In the genomic region with DNA sequence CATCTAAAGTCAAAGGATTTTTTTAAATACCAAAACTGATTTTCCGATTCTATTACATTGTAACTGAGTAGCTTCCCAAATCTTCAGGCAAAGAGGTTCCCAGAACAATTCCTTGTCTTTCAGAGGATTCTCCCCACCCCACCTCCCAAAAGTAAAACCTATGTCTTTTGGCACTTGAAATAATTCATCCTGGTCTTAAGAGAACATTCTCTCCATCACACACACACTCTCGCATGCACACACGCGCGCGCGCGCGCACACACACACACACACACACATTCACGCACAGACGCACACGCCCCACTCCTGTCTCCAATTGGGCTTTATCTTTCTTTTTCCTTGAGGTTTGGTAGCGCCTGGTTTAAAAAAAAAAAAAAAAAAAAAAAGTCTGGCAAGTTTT, we compare ENCODE assay signal across 9 mouse cellular contexts. TPM values are rescaled to one million over a fixed set of nuclear protein-coding genes. Genes with fewer than 3 reads are reported as not detected.
DNase-seq lines count a peak whose midpoint lies in the region; ATAC-seq and TF ChIP-seq lines count a peak whose summit lies in the region.
"Had no signal": no experiment of that assay in that cellular context is flagged by ENCODE, and none has a peak within 500 bp of the region (broad histone marks: within the 10 kb centered on the region; RNA-seq: fewer than 3 reads in every experiment).

No protein-coding gene starts in this region.

- peaks cover 15% of the 10 kb centered on the region; the same call in 1 of the 2 replicates for H3K4me1 ChIP-seq in kidney, embryonic 14.5 days (ENCODE audit: control insufficient read depth, insufficient read depth, low read length)
- H3K4me1 ChIP-seq in embryonic facial prominence, embryonic 14.5 days (ENCODE audit: control insufficient read depth, insufficient read depth, low read length): peaks cover 3% of the 10 kb centered on the region; the same call in 1 of the 2 replicates
- H3K4me1 ChIP-seq in intestine, embryonic 15.5 days (replicated peaks): peaks cover 3% of the 10 kb centered on the region; the same call in 1 of the 2 replicates
- H3K4me1 ChIP-seq in neural tube, embryonic 12.5 days: peaks cover 24% of the 10 kb centered on the region
- no peaks in the 10 kb centered on the region for H3K4me1 ChIP-seq in thymus, adult 2 months (replicated peaks; ENCODE audit: control insufficient read depth, insufficient read depth, low read length)

- no peak for ATAC-seq in kidney, embryonic 14.5 days (ENCODE audit: low FRiP score, low TSS enrichment)
- no peak for ATAC-seq in embryonic facial prominence, embryonic 14.5 days (ENCODE audit: low read depth)
- ATAC-seq in intestine, embryonic 15.5 days: no peak
- ATAC-seq in neural tube, embryonic 12.5 days (ENCODE audit: low FRiP score, low read depth): no peak

- no peak for TF ChIP-seq POLR2A in thymus, adult 2 months (IDR thresholded peaks at IDR 0.05; ENCODE audit: control insufficient read depth, extremely low read depth, insufficient read depth, low read length, poor library complexity)

- H3K4me2 ChIP-seq in kidney, embryonic 14.5 days (replicated peaks; ENCODE audit: low read depth, low read length): peak overlapping the region; percentile 50
- H3K4me2 ChIP-seq in embryonic facial prominence, embryonic 14.5 days (ENCODE audit: low read depth, low read length): peak overlapping the region; percentile 74
- peak overlapping the region; percentile 67 for H3K4me2 ChIP-seq in intestine, embryonic 15.5 days (replicated peaks)
- H3K4me2 ChIP-seq in neural tube, embryonic 12.5 days (replicated peaks): peak overlapping the region; percentile 60

- no peaks in the 10 kb centered on the region for H3K9me3 ChIP-seq in kidney, embryonic 14.5 days (ENCODE audit: control insufficient read depth, low read length)
- no peaks in the 10 kb centered on the region for H3K9me3 ChIP-seq in embryonic facial prominence, embryonic 14.5 days (ENCODE audit: control insufficient read depth, low read length)
- no peaks in the 10 kb centered on the region for H3K9me3 ChIP-seq in intestine, embryonic 15.5 days
- H3K9me3 ChIP-seq in neural tube, embryonic 12.5 days: no peaks in the 10 kb centered on the region
- H3K9me3 ChIP-seq: G1E had no signal

- H3K4me3 ChIP-seq in kidney, embryonic 14.5 days (ENCODE audit: low read length): peak overlapping the region; percentile 35
- peak overlapping the region; percentile 49 for H3K4me3 ChIP-seq in embryonic facial prominence, embryonic 14.5 days (ENCODE audit: low read depth, low read length)
- peak overlapping the region; percentile 44 for H3K4me3 ChIP-seq in intestine, embryonic 15.5 days (replicated peaks)
- H3K4me3 ChIP-seq in neural tube, embryonic 12.5 days: no peak overlapping the region
- no peak overlapping the region for H3K4me3 ChIP-seq in thymus, adult 2 months (ENCODE audit: control insufficient read depth, insufficient read depth, low read length)

- DNase-seq in kidney, adult 18-20 months: no peak
- DNase-seq in embryonic facial prominence, embryonic 14.5 days (ENCODE audit: low spot score): no peak
- DNase-seq in thymus, adult 2 months: no peak
- DNase-seq in urinary bladder, adult 18-20 months (ENCODE audit: low spot score in 2 of 2): no peak
- no peak for DNase-seq in cerebellum, adult 11 months

- 2% methylated on average over 13 of the region's 13 CpGs for WGBS in kidney, embryonic 14.5 days
- WGBS in embryonic facial prominence, embryonic 14.5 days: 2% methylated on average over 13 of the region's 13 CpGs
- 2% methylated on average over 13 of the region's 13 CpGs for WGBS in intestine, embryonic 15.5 days
- WGBS in neural tube, embryonic 12.5 days: 4% methylated on average over 13 of the region's 13 CpGs
- 10% methylated on average over 13 of the region's 13 CpGs for WGBS in thymus, adult 2 months

- H3K27me3 ChIP-seq in kidney, embryonic 14.5 days (ENCODE audit: control insufficient read depth, insufficient read depth, low read length): peaks cover 51% of the 10 kb centered on the region
- H3K27me3 ChIP-seq in embryonic facial prominence, embryonic 14.5 days (replicated peaks; ENCODE audit: control insufficient read depth, insufficient read depth, low read length): peaks cover 55% of the 10 kb centered on the region
- peaks cover 32% of the 10 kb centered on the region for H3K27me3 ChIP-seq in intestine, embryonic 15.5 days (replicated peaks)
- H3K27me3 ChIP-seq in neural tube, embryonic 12.5 days (replicated peaks): peaks cover 60% of the 10 kb centered on the region
- H3K27me3 ChIP-seq in thymus, adult 2 months (ENCODE audit: control insufficient read depth, insufficient read depth, low read length): peaks cover 13% of the 10 kb centered on the region; the same call in 1 of the 2 replicates

- TF ChIP-seq CTCF in thymus, adult 2 months (IDR thresholded peaks at IDR 0.05; ENCODE audit: borderline replicate concordance, control insufficient read depth, extremely low read depth, insufficient read depth, low read length, poor library complexity): no peak

- H3K36me3 ChIP-seq in kidney, embryonic 14.5 days (ENCODE audit: control insufficient read depth, insufficient read depth, low read length): no peaks in the 10 kb centered on the region
- H3K36me3 ChIP-seq in embryonic facial prominence, embryonic 14.5 days (ENCODE audit: control insufficient read depth, insufficient read depth, low read length): no peaks in the 10 kb centered on the region
- H3K36me3 ChIP-seq in intestine, embryonic 15.5 days: no peaks in the 10 kb centered on the region
- no peaks in the 10 kb centered on the region for H3K36me3 ChIP-seq in neural tube, embryonic 12.5 days
- H3K36me3 ChIP-seq in thymus, adult 2 months (ENCODE audit: control insufficient read depth, insufficient read depth, low read length): no peaks in the 10 kb centered on the region
- H3K36me3 ChIP-seq: G1E had no signal

- no peak overlapping the region for H3K27ac ChIP-seq in kidney, embryonic 14.5 days (ENCODE audit: low read depth, low read length)
- peak overlapping the region; percentile 89 for H3K27ac ChIP-seq in embryonic facial prominence, embryonic 14.5 days (replicated peaks; ENCODE audit: low read depth, low read length)
- peak overlapping the region; percentile 73 for H3K27ac ChIP-seq in intestine, embryonic 15.5 days
- no peak overlapping the region for H3K27ac ChIP-seq in neural tube, embryonic 12.5 days
- H3K27ac ChIP-seq in thymus, adult 2 months (ENCODE audit: control insufficient read depth, insufficient read depth, low read length): no peak overlapping the region

- no peak overlapping the region for H3K9ac ChIP-seq in kidney, embryonic 14.5 days (ENCODE audit: low read depth, low read length)
- peak overlapping the region; percentile 72 for H3K9ac ChIP-seq in embryonic facial prominence, embryonic 14.5 days (ENCODE audit: low read depth, low read length)
- peak overlapping the region; percentile 56; the same call in 1 of the 2 replicates for H3K9ac ChIP-seq in intestine, embryonic 15.5 days
- no peak overlapping the region for H3K9ac ChIP-seq in neural tube, embryonic 12.5 days

RNA-seq across cellular contexts. Expression of gene Hpse2, which starts 2.7 kb away (rescaled TPM):
- polyA plus RNA-seq in kidney, embryonic 14.5 days (2014; fragmentation: Nextera tagmentation; extraction: Ambion mirVana): 0.24 and 0.58 TPM in 2 replicates
- 4.1 and 4.3 TPM in 2 replicates for polyA plus RNA-seq in embryonic facial prominence, embryonic 14.5 days (2014; fragmentation: Nextera tagmentation; extraction: Ambion mirVana)
- polyA plus RNA-seq in intestine, embryonic 15.5 days (2015; fragmentation: Nextera tagmentation; extraction: Ambion mirVana): 14.0 and 17.5 TPM in 2 replicates
- 1.4 and 2.2 TPM in 2 replicates for polyA plus RNA-seq in neural tube, embryonic 12.5 days (2016; fragmentation: Nextera tagmentation; extraction: Ambion mirVana)
- 0.22 and 0.36 TPM in 2 replicates for polyA plus RNA-seq in thymus, adult 2 months (2012; rRNA removed)
- polyA plus RNA-seq: G1E had no signal

RNA-seq across cellular contexts. Expression of gene Cnnm1, which starts 54.8 kb away (rescaled TPM):
- polyA plus RNA-seq in kidney, embryonic 14.5 days (2014; fragmentation: Nextera tagmentation; extraction: Ambion mirVana): 0.13 TPM in 1 of 2 replicates, not detected in the other
- 0.96 and 1.4 TPM in 2 replicates for polyA plus RNA-seq in embryonic facial prominence, embryonic 14.5 days (2014; fragmentation: Nextera tagmentation; extraction: Ambion mirVana)
- polyA plus RNA-seq in intestine, embryonic 15.5 days (2015; fragmentation: Nextera tagmentation; extraction: Ambion mirVana): 0.64 and 0.93 TPM in 2 replicates
- polyA plus RNA-seq in neural tube, embryonic 12.5 days (2016; fragmentation: Nextera tagmentation; extraction: Ambion mirVana): 0.91 and 0.95 TPM in 2 replicates
- 2.4 and 2.9 TPM in 2 replicates for polyA plus RNA-seq in thymus, adult 2 months (2012; rRNA removed)

Comparison
In these comparisons a context has a peak if more than half of its experiments do, and no peak if none do; other contexts are left out.
1. H3K27ac ChIP-seq: peak in embryonic facial prominence, embryonic 14.5 days (single experiment) and intestine, embryonic 15.5 days (single experiment); none in kidney, embryonic 14.5 days (single experiment), neural tube, embryonic 12.5 days (single experiment) and thymus, adult 2 months (single experiment).
2. H3K4me3 ChIP-seq: peak in kidney, embryonic 14.5 days (single experiment), embryonic facial prominence, embryonic 14.5 days (single experiment) and intestine, embryonic 15.5 days (single experiment); none in neural tube, embryonic 12.5 days (single experiment) and thymus, adult 2 months (single experiment).
3. H3K9ac ChIP-seq: peak in embryonic facial prominence, embryonic 14.5 days (single experiment) and intestine, embryonic 15.5 days (single experiment); none in kidney, embryonic 14.5 days (single experiment) and neural tube, embryonic 12.5 days (single experiment).
4. Peak in every context shown above with its lines, with median percentiles within 50 percentile points of each other: H3K4me2 ChIP-seq.